Mouse (Mus musculus) thymus, postnatal 25 days (tissue): ENCODE data around the gene Ankrd44.

Source experiments
- DNase-seq: peaks from one replicate; pipeline ENCODE4 v3.0.0; 2022

The Ankrd44 gene

DNA sequence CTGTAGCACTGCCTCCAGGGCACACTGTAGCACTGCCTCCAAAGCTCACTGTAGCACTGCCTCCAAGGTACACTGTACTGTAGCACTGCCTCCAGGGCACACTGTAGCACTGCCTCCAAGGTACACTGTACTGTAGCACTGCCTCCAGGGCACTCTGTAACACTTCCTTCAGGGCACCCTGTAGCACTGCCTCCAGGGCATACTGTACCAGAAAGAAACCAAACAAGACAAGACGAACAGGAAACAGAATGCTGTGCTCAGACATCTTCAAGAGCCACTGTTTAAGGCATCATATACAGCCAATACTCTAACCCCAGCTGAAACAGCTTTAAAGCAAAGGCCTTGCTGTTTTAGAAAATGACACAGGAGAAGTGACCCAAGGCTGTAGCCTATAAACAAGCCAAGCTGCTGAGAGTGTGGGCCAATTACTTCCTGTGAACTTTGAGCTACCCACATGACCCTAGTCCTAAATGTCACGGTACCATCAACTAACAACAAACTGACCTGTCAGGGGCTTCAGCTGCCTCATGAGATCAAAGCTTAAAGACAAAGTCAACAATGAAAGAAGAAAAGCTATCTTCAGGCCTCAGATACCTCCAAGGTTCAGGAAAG lies 43.2 kb downstream of the Ankrd44 start:
- no peak for DNase-seq

- DNase-seq, result no peak
Measured at GRCm38 (mm10) chr1:54881523-54881922, 44.7 kb downstream of the Ankrd44 start.

DNA sequence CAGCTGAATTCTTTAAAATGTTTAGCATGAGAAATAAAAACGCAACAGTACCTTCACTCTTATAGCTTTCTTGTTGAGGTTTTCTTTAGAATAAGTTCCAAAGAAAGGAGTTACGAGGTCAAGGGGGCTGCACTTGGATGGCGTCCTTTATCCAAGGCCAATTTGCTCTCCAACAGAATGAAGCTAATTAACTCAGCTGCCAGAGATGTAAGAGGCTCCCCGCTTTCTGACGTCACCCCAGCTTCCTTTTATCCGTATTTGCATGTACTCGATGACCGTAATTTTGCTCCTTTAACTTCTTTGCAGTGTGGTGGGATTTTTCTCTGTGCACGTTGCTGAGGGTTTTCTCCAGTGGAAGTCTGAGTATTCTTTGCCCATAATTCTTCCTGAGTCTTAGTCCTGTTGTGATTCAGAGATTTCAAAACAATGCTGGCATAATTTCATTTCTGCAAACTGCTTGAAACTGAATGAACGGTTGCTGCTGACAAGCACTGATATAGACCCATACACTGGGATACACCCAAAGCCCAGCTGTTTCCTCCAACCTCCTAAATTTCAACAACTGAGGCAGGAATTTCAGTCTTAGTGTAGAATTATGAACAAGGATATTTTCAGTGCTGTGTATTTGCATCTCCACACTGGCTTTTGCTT lies 48.6 kb downstream of the Ankrd44 start:
- DNase-seq, result no peak

DNA sequence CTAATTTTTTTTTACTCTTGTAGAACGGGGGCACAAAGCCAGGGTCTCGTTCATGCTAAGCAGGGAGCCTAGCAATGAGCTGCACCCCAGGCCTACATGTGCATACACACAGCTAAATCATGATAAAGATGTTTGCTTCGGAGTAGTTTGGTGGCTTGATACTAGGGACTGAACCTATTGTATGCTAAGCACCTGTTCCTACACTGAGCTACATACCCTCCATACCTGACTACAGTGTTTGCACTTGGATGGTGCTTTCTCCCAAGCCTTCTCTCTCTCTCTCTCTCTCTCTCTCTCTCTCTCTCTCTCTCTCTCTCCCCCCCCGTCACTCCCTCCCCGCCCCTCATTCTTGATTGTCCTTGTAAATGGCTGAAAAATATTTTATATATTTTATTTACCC lies 49.2 kb downstream of the Ankrd44 start:
- DNase-seq, result no peak

DNA sequence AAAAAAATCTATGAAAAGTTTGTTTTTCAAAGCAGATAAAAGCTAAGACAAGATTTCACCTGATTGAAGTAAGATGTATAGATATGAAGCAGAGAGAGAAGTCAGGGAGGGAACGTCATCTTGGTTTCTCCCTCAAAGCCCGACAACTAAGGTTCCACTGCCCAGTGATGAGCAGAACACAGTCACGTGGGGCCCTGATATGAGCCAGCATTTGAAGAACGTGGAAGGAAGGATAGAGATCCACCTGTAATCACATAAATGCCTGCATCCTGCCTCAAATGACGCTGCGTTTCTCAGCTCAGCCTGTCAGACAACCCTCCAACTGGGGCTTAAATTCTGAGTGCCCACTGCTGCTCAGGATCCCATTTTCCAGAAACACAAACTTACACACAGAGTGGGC lies 52.1 kb downstream of the Ankrd44 start:
- no peak for DNase-seq

DNA sequence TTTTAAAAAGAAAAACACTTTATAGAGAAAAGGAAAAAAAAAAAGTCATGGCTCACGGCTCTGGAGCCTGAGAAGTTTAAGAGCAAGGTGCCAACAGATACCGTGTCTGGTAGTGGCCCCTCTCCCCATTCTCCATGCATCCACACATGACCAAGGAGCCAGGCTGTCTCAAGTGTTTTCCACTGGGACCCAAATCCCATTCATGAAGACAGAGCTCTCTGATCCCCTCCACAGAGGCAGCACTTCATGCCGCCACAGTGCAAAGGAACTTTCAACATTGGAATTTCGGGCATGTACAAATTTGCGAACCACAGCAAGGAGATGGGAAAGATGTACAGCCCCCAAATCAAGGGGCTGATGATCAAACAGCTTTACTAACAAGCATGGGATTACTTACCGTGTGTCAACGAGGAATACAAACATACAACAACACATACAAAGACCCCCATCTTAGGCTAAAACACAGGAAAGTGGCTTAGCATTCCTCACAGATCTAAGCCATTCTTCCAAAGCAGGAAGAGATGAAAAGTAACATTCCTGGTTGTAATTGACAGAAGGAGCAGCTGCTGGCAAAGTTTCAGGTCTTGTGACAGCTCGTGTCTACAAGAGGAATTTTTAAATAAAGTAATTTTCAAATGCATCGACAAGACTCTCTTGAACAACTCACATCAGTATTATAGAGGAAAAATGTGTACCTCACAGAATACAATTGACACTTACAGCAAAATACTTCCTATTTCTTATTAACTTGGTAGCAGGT lies 53.1 kb downstream of the Ankrd44 start:
- DNase-seq, result no peak

GRCm38 (mm10) chr1:54871321-54871720 lies 54.9 kb downstream of the Ankrd44 start:
- no peak for DNase-seq

DNA sequence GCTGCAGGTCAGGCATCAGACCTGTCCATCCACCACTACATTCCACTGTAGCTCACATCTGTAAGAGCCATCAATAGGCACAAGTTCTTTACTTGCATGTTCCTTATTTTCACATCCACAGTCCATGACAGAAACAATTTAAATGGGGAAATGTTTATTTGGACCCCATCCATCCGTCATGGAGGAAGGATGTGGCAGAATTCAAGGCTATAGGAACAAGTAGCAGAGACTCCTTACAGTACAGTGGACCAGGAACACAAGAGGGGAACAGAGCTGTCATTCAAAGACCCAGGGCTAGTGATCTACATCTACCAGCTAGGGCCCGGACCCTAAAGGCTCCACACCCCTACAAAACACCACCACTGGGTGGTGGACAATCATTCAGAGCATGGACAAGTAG lies 55.6 kb downstream of the Ankrd44 start:
- DNase-seq, result no peak

- DNase-seq, result no peak
Measured at GRCm38 (mm10) chr1:54867226-54867625, 59.0 kb downstream of the Ankrd44 start.

- no peak for DNase-seq
Measured at GRCm38 (mm10) chr1:54866131-54866530, 60.1 kb downstream of the Ankrd44 start.

GRCm38 (mm10) chr1:54864928-54865652 lies 61.1 kb downstream of the Ankrd44 start:
- no peak for DNase-seq

DNA sequence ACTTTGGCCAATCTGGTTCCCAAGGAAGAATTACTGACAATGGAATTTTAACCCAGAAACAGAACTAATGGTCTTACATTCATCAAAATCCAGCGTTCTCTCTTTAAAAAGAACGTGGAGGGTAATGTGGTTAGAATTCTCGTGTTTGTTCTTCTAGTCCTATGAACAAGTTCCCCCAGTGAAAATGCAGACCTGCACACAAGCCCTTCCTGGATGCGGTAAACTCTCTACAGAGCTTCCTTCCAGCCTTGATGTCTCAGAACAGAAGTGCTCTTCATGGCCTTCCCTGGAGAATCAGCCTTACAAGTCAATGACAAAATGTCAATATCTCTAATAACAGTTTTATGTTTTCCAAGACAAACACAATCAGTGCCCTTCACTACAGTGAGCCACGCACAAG lies 65.8 kb downstream of the Ankrd44 start:
- no peak for DNase-seq

DNA sequence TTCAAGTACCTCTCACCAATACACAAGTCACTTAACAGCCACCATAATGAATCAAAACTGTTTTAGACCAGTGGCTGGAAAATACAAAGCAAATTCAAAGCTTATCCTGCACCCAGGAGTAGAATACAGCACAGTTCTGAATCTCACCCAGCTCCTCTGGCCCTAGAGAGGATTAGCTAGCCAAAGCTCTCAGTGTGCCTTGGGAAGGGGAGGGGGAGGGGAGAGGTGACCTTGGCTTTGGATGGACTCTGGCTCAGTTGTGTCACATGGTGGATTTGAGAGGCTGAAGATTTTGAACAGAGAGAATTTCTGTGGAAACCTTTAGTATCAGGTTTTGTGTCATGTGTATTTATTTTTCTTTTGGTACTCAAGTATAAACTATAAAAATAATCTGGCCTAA lies 66.3 kb downstream of the Ankrd44 start:
- DNase-seq, result no peak

DNA sequence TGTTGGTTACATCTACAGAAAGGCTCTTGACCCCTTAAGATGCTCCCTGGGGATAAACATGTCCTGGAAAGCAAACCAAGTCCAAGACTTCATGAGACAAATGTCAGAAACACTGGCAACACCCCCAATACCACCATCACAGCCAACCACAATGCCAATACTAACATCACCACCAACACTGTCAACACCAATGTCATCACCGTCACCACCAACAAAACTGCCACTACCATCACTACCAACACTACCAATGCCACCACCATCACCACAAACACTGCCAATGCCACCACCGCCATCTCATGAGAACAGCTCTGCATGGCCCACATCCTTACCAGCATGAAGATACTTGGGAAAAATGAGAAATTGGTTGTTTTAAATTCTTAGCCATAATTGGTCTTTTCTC lies 67.3 kb downstream of the Ankrd44 start:
- no peak for DNase-seq

- no peak for DNase-seq
Measured at GRCm38 (mm10) chr1:54856502-54856901, 69.7 kb downstream of the Ankrd44 start.

- DNase-seq, result no peak
Measured at GRCm38 (mm10) chr1:54855970-54856369, 70.2 kb downstream of the Ankrd44 start.

DNA sequence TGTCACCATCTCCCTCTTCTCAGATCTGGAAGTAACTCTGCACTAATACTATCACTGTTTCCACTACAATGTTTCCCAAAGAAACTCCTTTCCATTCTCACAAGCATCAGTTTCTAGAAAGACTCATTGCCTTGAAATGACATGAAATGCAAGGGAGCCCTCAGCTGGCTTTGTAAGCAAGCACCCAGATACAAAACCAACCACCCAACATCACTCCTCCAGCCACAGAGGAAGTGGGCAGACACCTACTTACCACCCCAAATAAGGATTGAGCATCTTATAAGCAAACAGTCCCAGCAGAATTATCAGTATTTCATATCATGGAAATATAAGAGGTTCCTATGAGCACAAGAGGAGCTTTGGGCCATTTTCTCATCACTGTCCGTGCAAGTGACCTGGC lies 71.8 kb downstream of the Ankrd44 start:
- no peak for DNase-seq

- no peak for DNase-seq
Measured at GRCm38 (mm10) chr1:54853311-54854000, 72.7 kb downstream of the Ankrd44 start.

- no peak for DNase-seq
Measured at GRCm38 (mm10) chr1:54851610-54852009, 74.6 kb downstream of the Ankrd44 start.

- no peak for DNase-seq
Measured at GRCm38 (mm10) chr1:54850077-54850476, 76.1 kb downstream of the Ankrd44 start.

DNA sequence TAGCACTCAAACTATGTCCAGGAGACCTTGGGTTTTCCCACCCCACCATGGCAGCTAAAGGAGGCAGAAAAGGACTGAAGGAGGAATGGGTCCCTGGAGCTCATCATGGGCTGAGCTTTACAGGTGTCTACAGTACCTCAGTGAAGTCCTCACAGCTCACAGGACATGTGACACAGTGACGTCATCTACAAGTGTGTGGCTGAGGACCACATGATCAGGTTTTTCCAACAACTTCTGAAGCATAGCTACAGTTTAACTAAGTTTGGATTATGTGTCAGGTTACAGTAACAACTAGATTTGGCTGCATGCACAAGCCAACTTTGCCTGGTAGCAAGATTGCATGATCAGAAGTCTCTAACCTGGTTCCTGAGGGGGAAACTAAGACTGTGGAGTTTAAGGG lies 78.9 kb downstream of the Ankrd44 start:
- no peak for DNase-seq

GRCm38 (mm10) chr1:54846346-54847000 lies 79.7 kb downstream of the Ankrd44 start:
- no peak for DNase-seq
